Mouse (Mus musculus): ENCODE measurements around the gene Nradd.
A peak's percentile ranks its signal among the peaks of the same experiment; 100 is the strongest.

Gene Nradd

GRCm38 (mm10) chr9:110624361-110625166 is at the start of gene Nradd:
TSS of gene Nradd (minus strand) at chr9:110624452.
- DNase-seq (ENCODE audit: low spot score), result no peak

DNA sequence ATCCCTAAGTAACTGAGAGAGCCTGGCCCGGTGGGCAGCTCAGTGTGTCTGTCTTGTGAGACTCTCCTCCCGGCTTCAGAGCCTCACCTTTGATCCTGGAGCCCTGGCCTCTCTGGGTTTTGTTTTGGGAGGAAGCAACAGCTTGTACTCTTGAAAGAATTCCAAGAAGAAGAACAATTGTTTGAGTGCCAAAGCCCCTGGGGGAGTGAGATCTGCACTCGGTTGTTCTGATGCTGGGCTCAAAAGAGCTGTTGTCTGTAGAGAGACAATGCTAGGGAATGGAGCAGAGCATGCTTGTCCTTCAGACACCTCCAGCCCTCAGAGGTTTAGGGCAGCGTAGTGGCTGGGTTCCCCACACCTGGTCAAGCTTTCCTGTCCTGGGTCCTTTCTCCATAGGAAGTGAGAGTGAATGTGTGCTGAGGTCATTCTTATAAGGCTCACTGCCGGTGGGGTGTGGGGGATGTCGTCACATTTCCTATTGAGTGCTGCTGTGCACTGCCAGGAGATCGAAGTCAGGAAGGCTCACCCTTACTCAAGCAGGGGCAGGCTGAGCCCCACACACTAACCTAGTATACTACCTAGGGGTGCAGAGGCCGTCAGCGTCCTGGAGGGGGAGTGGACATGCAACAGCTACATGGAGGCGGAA is 49.0 kb upstream of the Nradd start:
- DNase-seq (ENCODE audit: low spot score), result no peak

GRCm38 (mm10) chr9:110672462-110673106 is 48.3 kb upstream of the Nradd start:
- DNase-seq (ENCODE audit: low spot score), result no peak

GRCm38 (mm10) chr9:110669785-110670184 is 45.5 kb upstream of the Nradd start:
- no peak for DNase-seq (ENCODE audit: low spot score)

DNA sequence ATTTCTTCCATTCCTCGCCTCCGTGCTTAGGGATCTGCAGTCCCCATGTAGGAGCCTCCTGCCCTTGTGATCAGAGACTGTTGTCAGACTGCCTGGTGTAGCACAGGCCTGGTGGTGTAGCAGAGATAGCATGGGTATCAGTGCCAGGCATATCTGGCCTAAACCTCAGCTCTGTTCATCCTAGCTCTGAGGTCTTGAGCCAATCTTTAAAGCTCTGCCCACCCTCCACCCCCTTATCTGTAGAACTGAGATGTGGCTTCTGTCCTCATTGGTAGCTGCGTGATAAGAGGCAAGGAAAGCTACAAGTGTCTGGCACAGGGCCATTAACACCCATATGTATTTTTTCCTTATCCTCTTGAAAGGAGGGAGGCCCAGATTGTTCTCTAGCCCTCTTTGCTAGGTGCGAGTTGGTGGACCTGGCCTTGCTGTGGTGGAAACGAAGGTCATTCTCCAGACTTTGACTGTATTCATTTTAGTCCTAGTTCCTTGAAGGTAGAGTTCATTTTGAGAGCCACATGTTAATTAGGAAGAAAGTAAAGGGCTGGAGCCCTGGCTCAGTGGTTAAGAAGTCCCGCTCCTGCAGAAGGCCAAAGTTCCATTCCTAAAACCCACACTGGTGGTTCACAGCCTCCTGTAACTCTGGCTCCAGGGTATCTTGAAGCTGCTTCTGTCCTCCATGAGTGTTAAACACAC is 44.5 kb upstream of the Nradd start:
- DNase-seq (ENCODE audit: low spot score), result no peak

GRCm38 (mm10) chr9:110667219-110667836 is 43.1 kb upstream of the Nradd start:
- no peak for DNase-seq (ENCODE audit: low spot score)

- DNase-seq (ENCODE audit: low spot score), result no peak
These were observed 42.1 kb upstream of the Nradd start for GRCm38 (mm10) chr9:110666374-110666773.

- no peak for DNase-seq (ENCODE audit: low spot score)
These were observed 41.7 kb upstream of the Nradd start for GRCm38 (mm10) chr9:110665912-110666311.

DNA sequence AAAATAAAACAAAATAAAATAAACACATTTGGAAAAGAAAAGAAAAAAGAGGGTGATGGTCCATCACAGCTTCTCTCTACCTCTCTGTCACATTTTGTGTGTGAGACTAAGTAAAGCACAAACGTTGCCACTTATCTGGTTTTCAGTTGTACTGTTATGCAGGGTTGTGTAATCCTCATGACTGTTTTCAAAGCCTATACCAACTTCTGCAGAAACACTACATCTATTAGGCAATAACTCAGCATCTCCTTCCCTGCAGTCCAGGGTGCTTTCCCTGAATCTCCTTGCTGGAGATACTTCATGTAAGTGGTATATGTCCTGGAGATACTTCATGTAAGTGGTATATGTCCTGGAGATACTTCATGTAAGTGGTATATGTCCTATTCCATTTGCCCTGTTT is 38.6 kb upstream of the Nradd start:
- DNase-seq (ENCODE audit: low spot score), result no peak

- no peak for DNase-seq (ENCODE audit: low spot score)
These were observed 36.8 kb upstream of the Nradd start for GRCm38 (mm10) chr9:110660856-110661612.

DNA sequence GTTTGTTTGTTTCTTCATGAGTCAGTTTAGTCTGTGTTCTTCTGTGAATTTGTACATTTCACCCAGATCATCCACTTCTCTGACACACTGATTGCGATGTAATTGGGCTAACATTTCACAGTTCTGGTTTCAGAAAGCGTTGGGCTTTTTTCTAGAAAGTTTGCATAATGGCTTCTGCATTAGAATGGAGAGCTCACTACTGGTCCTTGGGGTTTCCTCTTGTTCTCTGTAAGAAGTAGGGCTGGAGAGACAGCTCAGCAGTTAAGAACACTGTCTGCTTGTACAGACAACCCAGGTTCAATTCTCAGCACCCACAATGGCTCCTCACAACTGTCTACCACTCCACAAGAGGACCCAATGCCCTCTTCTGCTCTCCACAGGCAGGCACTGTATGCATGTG is 36.0 kb upstream of the Nradd start:
- DNase-seq (ENCODE audit: low spot score), result no peak

GRCm38 (mm10) chr9:110659521-110659920 is 35.3 kb upstream of the Nradd start:
- no peak for DNase-seq (ENCODE audit: low spot score)

- no peak for DNase-seq (ENCODE audit: low spot score)
These were observed 33.3 kb upstream of the Nradd start for GRCm38 (mm10) chr9:110657474-110658078.

DNA sequence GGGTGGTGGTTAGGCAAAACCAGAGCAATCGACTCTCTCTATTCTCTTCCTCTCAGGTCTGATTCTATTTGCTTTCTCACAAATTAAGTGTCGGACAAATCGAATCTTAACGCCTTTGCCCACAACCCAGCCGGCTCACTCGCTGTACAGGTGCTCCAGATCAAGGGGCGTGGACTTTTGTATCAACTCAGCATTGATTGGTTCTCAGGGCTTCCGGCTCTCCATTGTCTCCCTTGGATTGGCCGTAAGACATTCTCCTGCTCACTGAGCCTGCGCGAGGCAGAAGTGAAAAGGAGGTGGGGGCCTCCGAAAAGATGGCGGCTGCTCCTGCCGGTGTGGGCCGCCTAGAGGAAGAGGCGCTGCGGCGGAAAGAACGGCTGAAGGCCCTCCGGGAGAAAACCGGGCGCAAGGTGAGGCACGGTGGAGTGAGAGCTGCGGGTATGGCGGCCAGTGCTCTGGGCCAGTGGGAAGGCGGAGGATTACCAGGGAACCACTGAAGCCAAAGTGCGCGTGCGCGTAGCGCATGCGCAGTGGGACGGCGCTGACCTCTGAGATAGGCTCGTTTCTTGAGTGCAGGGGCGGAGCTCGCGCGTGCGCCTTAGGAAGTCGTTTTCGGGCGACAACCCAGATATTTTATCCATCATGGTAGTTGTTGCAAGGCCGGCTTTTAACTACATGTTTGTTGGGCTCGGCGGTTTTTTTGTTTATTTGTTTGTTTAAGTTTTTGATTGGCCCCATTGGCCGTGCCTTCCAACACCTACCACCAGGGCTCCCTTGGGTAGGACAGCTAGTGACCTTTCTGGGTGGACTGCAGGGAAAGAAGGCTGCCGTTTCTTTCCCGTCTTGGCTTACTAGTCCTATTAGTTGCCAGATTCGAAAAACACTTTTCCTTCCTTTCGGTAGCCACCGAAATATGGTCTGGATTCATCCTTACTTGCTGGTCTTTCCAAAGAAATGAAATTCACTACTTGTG is 32.3 kb upstream of the Nradd start, which contains the start of gene Ccdc12:
Gene Ccdc12, plus strand, starts transcription at position 255 of the 973 bp plus-strand sequence.
- DNase-seq (ENCODE audit: low spot score), result peak; percentile 71

DNA sequence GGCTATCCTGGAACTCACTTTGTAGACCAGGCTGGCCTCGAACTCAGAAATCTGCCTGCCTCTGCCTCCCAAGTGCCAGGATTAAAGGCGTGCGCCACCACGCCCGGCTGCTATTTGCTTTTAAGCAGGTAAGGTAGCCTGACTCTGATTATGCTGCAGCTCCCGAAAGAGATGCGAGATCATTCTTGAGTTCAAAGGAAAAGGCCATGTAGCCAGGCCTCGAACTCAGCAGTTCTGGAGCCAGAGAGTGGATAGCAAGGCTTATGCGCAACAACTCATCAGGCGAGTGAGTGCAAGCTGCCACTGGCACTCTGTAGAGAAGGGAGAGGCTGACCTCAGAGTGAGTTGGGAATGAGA is 31.4 kb upstream of the Nradd start:
- DNase-seq (ENCODE audit: low spot score), result no peak

- no peak for DNase-seq (ENCODE audit: low spot score)
These were observed 30.7 kb upstream of the Nradd start for GRCm38 (mm10) chr9:110654726-110655650.

GRCm38 (mm10) chr9:110653655-110654461 is 29.6 kb upstream of the Nradd start, which contains the start of gene Nbeal2:
TSS of gene Nbeal2 (minus strand) at chr9:110654161.
- peak; percentile 79 for DNase-seq (ENCODE audit: low spot score)
